Mouse (Mus musculus): ENCODE data around the gene Agbl4. TPM values are rescaled to one million over a fixed set of nuclear protein-coding genes. Genes with fewer than 3 reads are reported as not detected.
A peak's percentile ranks its signal among the peaks of the same experiment; 100 is the strongest.

Gene Agbl4
- total RNA-seq, 2 experiments from 2014 or later: 14.0 to 17.2 TPM

DNA sequence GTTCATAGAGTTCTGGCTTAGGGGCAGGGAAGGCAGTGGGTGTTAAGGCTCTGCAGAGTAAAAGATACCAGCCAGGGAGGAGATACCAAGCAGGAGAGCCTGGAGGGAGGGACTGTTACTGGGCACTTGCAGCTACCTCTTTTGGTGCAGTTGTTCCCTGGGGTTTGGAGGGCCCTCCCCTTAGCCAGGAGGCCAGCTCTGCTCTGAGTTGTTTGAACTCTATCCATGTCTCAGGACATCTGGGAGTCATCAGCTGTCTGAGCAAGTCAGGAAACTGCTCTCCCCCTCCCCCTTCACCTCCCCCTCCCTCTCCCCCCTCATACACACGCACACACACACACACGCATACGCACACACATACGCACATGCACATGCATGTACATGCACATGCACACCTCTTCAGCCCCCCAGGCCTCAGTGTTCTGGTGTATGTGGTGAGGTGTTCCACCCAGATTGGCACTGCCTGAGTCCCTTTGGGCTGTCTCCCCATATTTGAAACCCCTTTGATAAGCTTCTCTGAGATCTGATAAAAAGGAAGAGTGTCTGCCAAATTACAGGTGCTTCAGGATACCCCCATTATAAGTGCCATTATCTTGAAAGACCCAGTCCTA lies 1089.9 kb downstream of the Agbl4 start:
- no peak for DNase-seq (ENCODE audit: low spot score in 2 of 2)

DNA sequence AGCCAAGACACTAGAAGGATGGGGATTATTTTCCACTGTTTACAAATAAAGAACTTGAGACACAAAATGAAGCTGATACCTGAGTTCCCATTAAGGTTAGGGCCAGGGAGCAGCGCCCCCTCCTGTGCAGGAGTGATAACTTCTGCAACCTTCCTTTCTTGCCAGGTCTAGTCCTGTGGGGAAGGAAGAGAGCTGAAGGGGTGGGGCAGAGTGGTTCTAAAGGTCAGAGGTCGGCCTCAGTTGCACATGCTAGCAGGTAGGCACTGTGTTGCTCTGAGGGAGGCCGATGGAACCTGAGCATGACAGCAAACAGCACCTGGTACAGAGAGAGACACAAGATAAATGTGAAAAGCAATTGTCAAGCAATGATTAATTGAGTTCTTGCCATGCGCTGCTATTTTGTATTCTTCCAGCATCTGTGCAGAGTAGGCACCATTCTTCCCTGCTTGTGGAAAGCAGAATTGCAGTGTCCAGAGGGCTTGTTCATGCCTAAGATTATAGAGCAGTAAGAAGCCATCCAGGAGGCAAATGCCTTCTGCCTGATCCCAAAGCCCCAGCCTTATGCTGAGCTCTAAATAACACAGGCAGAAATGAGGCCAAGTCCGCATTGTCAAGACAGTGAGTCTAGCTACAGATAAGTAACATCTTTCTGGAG lies 1096.4 kb downstream of the Agbl4 start:
- no peak for DNase-seq (ENCODE audit: low spot score in 2 of 2)

DNA sequence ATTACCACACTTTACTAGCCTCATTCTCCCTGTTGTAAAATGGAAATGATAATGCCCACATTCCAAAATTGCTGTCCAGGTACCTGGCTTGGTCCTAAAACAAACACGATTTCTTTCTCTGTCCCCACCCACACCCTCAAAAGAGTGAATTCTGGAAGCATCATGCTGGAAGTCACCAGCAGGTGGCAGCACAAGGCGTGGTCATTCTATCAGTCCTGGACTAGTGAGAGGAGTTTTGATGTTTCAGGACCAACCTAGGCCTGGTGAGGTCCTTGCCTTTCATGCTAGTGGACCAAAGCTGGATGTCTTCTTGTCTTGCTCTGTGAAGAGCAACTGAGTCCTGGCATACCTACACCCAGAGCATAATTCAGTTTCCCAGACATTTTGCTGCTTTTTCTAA lies 1098.5 kb downstream of the Agbl4 start:
- peak; percentile 50 to 86 for DNase-seq (ENCODE audit: low spot score in 2 of 2)

DNA sequence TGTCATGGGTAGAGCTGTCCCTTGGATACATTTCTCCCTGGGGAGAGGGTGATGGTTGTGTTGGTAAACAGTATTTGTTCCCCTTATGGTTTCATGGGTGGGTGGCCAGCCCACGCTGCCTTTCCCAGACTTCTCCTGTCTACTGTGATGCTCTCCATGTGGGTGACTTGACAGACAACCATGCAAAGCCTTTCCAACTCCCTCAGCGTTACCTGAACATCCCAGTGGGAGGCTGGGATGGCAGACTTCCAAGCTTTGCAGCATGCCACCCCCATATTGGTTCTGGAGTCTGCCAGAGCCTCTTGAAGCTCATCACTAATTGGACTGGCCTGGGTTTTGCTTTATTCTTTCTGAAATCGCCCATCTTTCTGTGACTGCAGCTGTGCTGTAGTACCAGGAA lies 1101.3 kb downstream of the Agbl4 start:
- peak; percentile 73 to 78 for DNase-seq (ENCODE audit: low spot score in 2 of 2)

DNA sequence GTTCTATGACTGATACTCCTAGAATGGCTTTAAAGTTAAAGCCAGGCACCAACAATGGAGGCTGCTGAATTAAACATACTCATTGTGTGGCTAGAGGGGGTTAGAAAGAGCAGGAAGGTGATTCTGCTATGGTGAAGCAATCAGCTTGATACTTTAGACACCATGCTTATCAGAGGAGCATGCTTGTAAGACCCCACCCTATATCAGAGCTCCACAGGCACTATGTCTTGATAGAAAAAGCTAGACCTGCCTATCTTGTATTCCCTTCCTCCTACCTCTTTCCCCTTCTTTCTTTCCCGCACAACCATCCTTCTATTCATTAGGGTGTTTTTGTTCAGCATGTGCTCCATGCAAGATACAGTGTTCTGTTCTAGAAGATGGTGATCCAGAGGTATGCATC lies 1104.0 kb downstream of the Agbl4 start:
- no peak for DNase-seq (ENCODE audit: low spot score in 2 of 2)

DNA sequence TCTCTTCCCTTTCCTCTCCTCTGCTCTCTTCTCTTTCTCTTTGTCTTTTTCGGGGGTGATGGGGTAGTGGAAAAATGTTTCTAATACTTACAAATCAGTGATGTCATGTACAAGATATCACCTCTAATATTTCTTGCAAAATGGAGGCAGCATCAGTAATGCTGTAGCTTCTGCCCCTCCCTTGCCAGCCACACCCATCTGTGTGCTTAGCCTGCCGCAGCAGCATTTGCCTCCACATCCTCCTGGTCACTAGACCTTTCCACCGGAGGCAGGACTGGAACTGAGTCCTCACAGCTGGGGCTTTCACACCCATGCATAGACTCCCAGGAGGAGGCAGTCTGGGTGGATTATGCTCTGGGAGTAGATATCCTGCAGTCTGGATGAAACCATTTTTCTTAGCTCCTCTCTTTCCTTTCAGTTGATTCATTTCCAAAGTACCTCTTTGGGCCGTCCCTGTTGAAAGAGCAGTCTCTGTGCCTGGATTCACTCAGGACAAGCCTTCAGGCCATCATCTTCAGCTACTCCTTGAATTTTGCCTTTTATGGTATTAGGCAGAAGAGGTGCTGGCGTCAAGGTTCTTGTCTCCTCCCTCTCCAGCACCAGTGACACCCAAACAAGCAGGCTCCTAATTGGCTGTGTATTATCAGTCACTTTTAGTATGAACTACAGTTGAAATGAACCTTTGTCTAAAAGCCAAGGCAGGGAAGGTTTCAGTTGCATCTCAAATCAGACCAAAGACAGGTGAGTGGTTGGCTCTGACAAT lies 1105.7 kb downstream of the Agbl4 start:
- no peak for DNase-seq (ENCODE audit: low spot score in 2 of 2)

DNA sequence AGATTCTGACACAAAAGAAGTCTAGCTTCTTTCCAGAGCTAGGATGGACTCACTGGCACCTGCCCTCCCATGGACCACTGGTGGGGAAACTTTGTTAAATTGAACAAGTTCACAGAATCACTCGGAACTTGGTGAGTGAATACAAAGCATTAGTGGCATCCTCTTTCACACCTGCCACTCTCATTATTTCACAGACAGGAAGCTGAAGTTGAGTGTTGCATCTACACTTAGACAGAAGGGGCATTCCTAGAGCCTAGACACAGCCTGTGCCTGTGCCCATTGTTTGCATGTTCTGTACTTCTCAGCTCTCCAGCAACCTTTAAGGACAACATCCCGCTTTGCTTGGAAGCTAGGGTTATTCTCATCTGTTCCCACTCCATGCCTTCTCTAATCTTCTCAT lies 1107.5 kb downstream of the Agbl4 start:
- DNase-seq (ENCODE audit: low spot score in 2 of 2): no peak

DNA sequence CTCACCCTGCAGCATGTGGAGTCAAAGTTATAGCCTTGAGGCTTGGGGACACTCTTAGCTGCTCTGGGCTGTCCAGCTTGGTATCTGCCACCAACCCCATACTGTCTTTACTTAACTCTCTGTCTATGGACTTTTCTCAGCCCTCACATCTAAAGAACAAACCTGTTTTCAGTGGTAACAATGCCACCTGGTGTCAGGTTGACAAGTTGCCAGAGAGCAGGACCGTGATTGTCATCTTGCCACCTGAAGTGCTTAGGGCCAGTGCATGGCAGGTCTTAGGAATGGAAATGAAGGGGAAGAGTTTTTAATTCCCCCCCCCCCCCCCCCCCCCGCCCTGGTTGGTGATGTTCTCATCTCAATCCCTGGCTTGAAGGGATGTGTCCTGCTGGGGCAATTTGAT lies 1112.7 kb downstream of the Agbl4 start:
- DNase-seq (ENCODE audit: low spot score in 2 of 2): no peak

DNA sequence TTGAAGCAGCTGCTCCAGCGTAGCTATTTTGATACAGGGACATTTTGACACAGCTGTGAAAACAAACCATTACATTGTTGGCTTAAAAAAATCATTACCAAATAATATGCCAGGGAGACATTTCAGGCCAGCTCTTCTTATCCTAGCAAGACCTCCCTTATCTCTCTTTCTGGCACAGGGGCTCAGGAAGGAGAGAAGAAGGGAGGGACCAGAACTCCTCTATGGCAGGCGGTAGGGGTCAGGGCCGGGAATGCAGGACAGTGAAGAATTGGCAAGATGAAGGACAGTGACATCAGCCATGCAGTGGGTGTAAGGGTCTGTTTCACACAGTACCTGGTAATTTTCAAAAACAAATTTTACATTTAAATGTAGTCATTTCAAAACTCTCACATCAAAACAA lies 1116.5 kb downstream of the Agbl4 start:
- no peak for DNase-seq (ENCODE audit: low spot score in 2 of 2)

DNA sequence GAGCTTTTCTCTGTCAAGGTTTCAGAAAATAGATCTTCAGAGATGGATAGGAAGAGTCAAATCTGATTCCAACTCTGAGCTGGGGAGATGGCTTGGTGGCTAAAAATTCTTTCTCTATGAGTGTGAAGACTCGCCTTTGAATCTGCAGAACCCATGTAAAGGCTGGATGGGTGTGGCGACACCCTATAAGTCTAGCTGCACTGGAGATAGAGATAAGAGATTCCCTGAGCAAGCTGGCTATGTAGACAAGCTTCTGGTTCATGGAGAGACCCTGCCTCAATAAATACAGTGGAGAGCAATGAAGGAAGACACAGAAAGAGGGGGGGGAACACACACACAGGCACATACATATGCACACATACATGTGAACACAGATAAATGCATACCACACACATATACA lies 1118.7 kb downstream of the Agbl4 start:
- no peak for DNase-seq (ENCODE audit: low spot score in 2 of 2)

DNA sequence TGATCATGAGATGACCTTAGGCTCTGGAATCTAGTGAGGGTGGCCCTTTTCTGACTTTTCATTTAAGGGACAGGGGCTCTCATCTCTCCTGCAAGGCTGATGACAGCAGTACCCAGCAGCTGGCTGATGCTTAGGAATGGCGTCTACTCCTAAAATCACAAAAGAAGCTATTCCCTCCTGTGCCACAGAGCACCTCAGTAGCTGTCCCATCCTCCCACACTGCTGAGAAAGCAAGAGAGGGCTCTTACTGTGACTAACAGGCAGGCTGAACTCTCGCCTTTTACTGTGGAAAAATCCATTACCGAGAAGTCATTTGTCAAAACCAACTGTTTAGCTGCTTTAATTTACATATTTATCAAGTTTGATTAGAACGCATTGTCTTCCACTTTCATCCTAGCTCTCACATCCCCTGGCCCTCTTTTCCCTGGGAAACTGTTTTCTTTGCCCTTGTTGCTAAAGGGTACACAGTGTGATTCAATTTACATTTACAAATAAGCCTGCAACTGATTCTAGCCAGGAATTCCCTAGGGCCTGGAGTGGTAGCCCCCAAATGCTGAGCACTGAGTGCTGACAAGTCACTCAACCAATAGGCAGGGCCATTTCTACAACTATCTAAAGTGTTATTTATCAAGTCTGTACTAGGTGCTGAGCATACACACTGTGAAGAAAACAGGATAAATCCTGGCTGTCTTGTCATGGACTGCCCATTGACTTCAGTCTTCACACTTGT lies 1119.8 kb downstream of the Agbl4 start:
- DNase-seq (ENCODE audit: low spot score in 2 of 2): no peak

DNA sequence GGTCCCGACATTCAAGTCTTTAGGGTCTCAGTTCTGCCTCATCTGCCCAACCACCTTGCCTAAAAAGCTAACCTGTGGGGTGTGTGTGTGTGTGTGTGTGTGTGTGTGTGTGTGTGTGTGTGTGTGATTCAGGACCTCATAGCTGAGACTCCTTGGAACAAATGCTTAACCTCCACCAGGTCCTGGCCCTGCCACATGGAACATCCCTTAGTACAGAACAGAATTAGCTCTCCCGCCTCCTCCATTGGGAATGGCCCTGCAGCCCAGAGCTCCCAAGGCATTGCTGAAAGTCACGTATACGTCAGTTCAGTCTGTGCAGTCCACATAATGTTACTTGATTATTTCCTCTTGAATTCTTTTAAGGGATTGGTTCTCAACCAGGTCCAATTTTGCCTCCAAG lies 1120.7 kb downstream of the Agbl4 start:
- DNase-seq (ENCODE audit: low spot score in 2 of 2): no peak

DNA sequence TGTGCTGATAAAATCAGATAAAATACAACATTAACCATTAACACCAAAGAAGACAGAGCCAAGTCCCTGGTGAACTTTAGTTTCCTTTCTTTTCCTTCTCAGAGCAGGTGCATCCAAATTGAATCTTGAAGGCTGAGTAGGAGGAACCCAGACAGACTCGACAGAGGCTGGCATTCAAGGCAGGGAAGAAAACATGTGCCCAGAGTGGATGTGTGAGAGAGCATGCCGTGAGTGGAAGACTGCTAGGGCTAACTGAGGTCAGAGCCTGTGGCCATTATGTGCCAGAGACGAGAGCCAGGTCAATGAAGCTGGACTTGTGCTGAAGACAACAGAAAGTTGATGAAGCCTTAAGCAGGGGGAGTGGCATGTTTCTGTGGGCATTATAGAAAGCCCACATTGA lies 1121.8 kb downstream of the Agbl4 start:
- DNase-seq (ENCODE audit: low spot score in 2 of 2): no peak

DNA sequence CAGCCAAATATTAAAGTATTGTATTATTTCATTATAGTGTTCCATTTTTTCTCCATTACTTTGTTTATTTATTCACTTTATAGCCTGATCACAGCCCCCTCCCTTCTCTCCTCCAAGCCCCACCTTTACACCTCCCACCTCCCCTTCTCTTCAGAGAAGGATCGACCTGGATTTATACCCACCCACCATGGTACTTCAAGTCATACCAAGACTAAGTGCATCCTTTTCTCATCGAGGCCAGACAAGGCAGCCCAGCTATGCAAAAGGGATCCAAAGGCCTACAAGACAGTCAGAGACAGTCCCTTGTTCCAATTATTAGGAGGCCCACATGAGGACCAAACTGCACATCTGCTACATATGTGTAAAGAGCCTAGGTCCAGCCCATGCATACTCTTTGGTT lies 1122.5 kb downstream of the Agbl4 start:
- DNase-seq (ENCODE audit: low spot score in 2 of 2): no peak

DNA sequence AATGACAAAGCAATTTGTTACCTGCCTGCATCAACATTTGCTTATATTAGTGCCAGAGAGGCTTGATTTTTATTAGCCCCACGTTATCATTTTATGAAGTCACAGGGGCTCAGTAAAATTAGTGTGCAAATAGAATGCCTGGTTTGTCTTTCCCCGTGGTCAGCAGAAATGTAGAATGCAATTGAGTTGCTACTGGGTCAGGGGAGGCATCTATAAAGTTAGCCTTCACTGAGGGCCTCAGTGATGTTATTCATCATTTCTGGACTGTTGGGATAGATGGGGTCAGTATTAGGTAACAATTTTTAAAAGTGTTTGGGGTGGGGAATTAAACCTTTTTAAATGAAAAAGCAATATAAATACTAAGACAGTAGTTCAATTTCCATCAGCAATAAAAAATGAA lies 1125.5 kb downstream of the Agbl4 start:
- DNase-seq (ENCODE audit: low spot score in 2 of 2): no peak

DNA sequence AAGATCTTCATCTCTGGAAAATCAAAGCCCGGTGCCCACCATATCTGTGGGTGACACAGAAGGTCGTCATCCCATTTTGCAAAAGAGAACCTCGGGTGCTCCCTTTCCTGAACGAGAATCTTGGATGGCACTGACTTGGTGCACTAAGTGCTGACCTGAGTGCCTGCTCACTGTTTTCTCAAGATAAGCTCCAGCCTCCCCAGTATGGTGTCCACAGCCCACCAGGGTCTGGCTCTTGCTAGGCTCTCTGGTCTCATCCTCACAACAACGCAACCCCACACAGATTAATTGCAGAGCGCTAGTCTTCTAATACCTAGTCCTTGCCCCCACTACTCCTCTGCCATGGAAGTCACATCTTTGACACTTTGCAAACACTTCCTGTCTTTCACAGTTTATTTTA lies 1131.5 kb downstream of the Agbl4 start:
- no peak for DNase-seq (ENCODE audit: low spot score in 2 of 2)

DNA sequence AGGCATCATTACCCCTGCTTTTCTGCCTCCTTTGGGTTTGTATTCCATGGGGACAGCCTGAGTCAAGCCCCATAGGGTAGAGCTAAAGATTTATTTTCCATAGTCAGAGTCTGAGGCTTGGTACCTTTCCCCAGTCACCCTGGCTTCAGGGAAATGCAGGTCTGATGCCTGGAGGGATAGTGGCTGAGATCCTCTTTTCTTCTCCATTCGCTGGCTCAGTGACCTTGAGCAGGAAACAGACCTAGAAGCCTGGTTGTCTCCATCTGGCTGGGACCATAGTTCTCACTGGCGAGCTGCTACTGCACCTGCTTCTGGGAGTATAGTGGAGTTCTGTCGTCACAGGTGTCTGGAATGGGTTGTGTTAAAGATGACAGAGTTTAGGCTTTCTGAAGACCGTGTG lies 1132.5 kb downstream of the Agbl4 start:
- DNase-seq (ENCODE audit: low spot score in 2 of 2): no peak

DNA sequence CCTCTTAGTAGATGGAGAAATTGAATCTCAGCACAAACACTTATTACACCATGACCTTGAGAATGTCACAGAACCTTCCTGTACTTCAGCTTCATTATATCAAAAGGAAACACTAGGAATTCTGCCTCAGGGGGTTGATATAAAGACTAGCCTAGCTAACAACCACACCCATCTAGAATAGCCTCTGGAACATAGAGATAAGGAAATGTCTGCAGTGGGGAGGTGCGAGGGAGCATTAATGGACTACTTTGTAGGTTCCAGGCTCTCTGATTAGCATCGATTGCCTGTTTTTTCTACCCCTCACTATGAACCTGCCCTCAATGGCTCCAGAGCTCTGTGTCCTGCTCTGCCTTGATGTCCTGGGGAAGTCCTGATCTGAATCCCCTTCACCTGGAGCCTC lies 1133.1 kb downstream of the Agbl4 start:
- no peak for DNase-seq (ENCODE audit: low spot score in 2 of 2)

DNA sequence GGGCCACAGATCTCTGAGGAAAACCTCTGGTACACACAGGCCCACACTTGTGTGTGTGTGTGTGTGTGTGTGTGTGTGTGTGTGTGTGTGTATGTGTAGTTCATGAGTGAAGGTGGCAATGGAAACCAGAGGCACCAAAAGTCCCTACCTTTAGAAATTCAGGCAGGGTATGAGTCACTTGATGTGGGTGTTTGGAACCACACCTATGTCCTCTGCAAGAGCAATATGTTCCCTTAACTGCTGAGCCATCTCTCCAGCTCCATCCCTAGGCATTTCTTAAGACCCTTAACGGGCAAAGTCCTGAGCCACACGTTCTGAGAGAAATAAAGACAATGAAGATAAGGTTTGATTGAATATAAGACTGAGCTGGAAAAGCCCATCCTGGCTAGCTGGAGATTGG lies 1147.2 kb downstream of the Agbl4 start:
- DNase-seq (ENCODE audit: low spot score in 2 of 2): no peak

DNA sequence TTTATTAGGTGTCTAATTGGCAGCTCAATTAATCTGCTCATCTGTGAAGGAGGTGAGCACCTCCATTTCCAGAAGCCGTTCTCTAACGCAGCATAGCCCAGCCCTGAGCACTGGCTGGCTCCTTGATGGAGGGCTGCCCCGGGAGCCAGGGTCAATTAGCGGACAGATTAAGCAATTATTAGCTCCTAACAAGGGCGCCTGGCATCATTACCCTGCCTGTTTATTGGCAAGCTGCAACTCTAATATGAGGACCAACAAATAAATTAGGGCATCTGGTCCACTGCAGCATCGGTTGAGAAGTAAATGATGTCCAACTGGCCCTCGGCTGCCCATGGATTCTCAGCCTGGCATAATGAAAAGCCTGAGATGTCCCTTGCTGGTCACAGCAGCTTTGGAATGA lies 1148.5 kb downstream of the Agbl4 start:
- DNase-seq (ENCODE audit: low spot score in 2 of 2): no peak

DNA sequence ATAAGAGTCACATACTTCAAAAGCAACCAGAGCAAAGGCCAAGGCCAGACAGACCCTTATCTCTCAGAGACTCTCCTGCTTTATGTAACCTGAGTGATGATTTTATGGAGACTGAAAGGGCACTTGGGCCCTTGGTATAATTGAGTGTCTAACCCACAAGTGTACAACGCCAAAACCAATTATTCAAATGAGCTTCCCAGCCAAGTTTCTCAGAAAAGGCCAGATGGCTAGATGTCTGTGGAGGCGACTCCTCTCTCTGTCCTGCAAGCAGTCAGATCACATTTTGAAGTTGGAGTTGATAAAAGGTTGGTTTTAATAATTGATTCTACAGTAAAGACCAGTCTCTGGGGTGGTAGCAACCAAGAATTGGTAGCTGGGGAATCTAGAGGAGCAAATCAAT lies 1158.0 kb downstream of the Agbl4 start:
- peak in 1 of 2 experiments; percentile 20 for DNase-seq (ENCODE audit: low spot score in 2 of 2)

Data from layer of hippocampus, adult 18-20 months (tissue).